Mouse (Mus musculus): ENCODE measurements around the gene Stxbp4. TPM values are rescaled to one million over a fixed set of nuclear protein-coding genes. Genes with fewer than 3 reads are reported as not detected.

Stxbp4 gene
- polyA plus RNA-seq, 1 experiment, result 3.4 TPM

DNA sequence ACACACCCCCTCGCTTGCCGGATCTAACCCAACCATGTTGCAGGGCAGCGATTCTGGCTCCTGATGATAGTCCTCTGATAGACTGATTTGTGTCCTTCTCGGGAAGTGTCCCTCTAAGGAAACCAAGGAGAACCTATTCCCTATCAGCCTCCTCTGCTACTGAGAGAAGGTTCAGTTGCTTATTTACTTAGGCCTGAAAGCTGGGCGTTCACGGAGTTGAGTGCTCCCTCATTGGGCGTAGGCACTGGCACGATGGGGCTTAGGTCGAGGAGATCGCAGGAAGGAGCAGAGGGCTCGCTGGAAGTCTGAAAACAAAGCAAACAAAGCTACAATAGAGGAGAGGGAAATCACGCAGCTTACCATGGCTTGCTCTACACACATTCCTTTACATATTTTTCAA is 19.6 kb upstream of the Stxbp4 start:
- WGBS, result 57% methylated on average over 12 of the region's 12 CpGs
- TF ChIP-seq POLR2A (IDR thresholded peaks at IDR 0.05; ENCODE audit: borderline replicate concordance, extremely low read depth, low read depth, low read length) (no peak), CTCF (IDR thresholded peaks at IDR 0.05; ENCODE audit: insufficient read depth, low read length) (no peak)

DNA sequence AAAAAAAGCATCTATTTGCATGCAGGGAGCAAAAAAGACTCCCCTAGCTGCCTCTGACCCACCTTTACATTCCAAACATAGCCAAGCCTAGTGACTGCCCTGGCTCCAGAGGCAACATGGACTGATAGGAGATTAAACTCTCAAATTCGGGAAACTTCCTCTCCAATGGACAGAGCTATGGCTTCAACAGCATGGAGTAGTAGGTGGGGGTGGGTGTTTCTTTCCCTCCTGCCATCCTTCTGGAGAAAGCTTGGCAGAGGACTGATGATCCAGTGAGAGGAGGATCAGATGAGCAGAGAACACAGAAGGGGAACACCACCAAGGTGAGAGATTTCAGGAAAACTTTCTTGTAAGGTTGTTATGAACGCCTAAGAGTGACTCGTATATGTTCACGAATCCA is 14.7 kb upstream of the Stxbp4 start:
- no peak for DNase-seq
- WGBS, result 91% methylated on average over 4 of the region's 4 CpGs
- Histone ChIP-seq H3K4me3 (replicated peaks; ENCODE audit: extremely low read depth, low read depth, low read length) (no peak overlapping the region), H3K4me1 (ENCODE audit: control insufficient read depth, insufficient read depth, low read length) (no peaks in the 10 kb centered on the region)
- TF ChIP-seq POLR2A (IDR thresholded peaks at IDR 0.05; ENCODE audit: borderline replicate concordance, extremely low read depth, low read depth, low read length) (no peak), CTCF (IDR thresholded peaks at IDR 0.05; ENCODE audit: insufficient read depth, low read length) (no peak)

More for the DNA sequence above, 19.6 kb upstream of the Stxbp4 start:
- H3K4me1 ChIP-seq (ENCODE audit: control insufficient read depth, insufficient read depth, low read length), result no peaks in the 10 kb centered on the region
- H3K4me3 ChIP-seq (replicated peaks; ENCODE audit: extremely low read depth, low read depth, low read length), result no peak overlapping the region
- DNase-seq, result peak; percentile 24

DNA sequence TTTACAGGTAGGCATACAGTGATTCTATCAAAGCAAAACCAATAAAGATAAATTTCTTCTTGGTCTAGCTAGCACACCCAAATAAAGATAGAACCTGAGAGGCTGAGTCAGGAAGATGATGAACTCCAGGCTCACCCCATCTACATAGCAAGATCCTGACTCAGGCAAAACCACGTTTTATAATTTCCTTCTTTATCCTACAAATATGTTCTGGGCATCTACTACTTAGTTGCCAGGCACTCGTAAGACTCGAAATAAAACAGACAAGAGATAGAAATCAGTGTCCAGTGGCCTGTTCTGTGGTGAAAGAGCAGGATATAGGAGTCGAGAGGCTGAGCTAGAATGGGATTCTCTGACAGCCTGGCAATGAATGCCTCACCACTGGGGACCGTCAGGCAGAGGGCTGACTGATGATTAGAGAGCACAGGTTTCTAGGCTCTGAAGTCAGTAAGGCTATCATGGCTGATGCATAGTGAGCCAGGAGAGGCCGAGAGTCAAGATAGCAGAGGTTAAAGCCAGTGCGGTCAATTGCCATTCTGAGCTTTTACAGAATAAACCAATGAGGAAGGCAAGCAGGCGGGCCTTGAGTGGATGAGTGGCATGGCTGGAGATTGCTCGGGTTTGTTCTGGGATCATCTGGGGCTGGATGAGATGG is 12.5 kb upstream of the Stxbp4 start:
- 78% methylated on average over 9 of the region's 9 CpGs for WGBS
- no peak for DNase-seq
- H3K4me3 ChIP-seq (replicated peaks; ENCODE audit: extremely low read depth, low read depth, low read length), result no peak overlapping the region
- H3K4me1 ChIP-seq (ENCODE audit: control insufficient read depth, insufficient read depth, low read length), result no peaks in the 10 kb centered on the region
- TF ChIP-seq CTCF (IDR thresholded peaks at IDR 0.05; ENCODE audit: insufficient read depth, low read length) (no peak), POLR2A (IDR thresholded peaks at IDR 0.05; ENCODE audit: borderline replicate concordance, extremely low read depth, low read depth, low read length) (no peak)

DNA sequence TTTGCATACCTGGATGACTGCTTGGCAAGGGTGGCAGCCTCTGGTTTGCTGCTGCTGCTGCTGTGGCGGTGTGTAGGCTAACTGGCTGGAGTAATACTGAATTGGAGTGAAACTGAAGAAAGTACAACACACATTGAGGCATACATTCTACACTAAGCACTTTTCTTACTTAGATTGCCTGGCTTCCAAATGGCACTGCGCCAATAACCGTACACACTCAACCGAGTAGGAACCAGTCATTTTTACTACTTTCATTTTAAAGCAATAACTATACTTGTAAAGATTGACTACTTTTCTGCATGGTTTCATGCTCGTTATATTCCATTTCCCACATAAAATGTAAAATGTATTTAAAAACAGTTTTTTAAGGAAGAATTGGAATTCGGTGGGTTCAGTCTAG is 11.9 kb upstream of the Stxbp4 start:
- DNase-seq, result no peak
- TF ChIP-seq POLR2A (IDR thresholded peaks at IDR 0.05; ENCODE audit: borderline replicate concordance, extremely low read depth, low read depth, low read length) (no peak), CTCF (IDR thresholded peaks at IDR 0.05; ENCODE audit: insufficient read depth, low read length) (no peak)
- H3K4me3 ChIP-seq (replicated peaks; ENCODE audit: extremely low read depth, low read depth, low read length), result no peak overlapping the region
- 73% methylated on average over 6 of the region's 6 CpGs for WGBS
- no peaks in the 10 kb centered on the region for H3K4me1 ChIP-seq (ENCODE audit: control insufficient read depth, insufficient read depth, low read length)

- Histone ChIP-seq H3K4me1 (ENCODE audit: control insufficient read depth, insufficient read depth, low read length) (peaks cover 6% of the 10 kb centered on the region), H3K4me3 (replicated peaks; ENCODE audit: extremely low read depth, low read depth, low read length) (peak overlapping the region; percentile 69)
- TF ChIP-seq CTCF (IDR thresholded peaks at IDR 0.05; ENCODE audit: insufficient read depth, low read length), result no peak
- no peak for TF ChIP-seq POLR2A (IDR thresholded peaks at IDR 0.05; ENCODE audit: borderline replicate concordance, extremely low read depth, low read depth, low read length)
- DNase-seq, result no peak
- WGBS, result 2% methylated on average over 54 of the region's 54 CpGs
These were observed 487 bp upstream of the Stxbp4 start for GRCm38 (mm10) chr11:90638312-90638830.

GRCm38 (mm10) chr11:90634661-90635060 is 3.2 kb downstream of the Stxbp4 start:
- DNase-seq, result no peak
- Histone ChIP-seq H3K4me1 (ENCODE audit: control insufficient read depth, insufficient read depth, low read length) (peaks cover 6% of the 10 kb centered on the region), H3K4me3 (replicated peaks; ENCODE audit: extremely low read depth, low read depth, low read length) (no peak overlapping the region)
- no peak for TF ChIP-seq POLR2A (IDR thresholded peaks at IDR 0.05; ENCODE audit: borderline replicate concordance, extremely low read depth, low read depth, low read length)
- no peak for TF ChIP-seq CTCF (IDR thresholded peaks at IDR 0.05; ENCODE audit: insufficient read depth, low read length)
- whole genome bisulfite sequencing, result 81% methylated on average over 3 of the region's 3 CpGs

GRCm38 (mm10) chr11:90632480-90632879 is 5.4 kb downstream of the Stxbp4 start:
- no peak overlapping the region for H3K4me3 ChIP-seq (replicated peaks; ENCODE audit: extremely low read depth, low read depth, low read length)
- no peak for DNase-seq
- WGBS, result 75% methylated on average over 2 of the region's 2 CpGs
- H3K4me1 ChIP-seq (ENCODE audit: control insufficient read depth, insufficient read depth, low read length), result no peaks in the 10 kb centered on the region
- no peak for TF ChIP-seq POLR2A (IDR thresholded peaks at IDR 0.05; ENCODE audit: borderline replicate concordance, extremely low read depth, low read depth, low read length)
- TF ChIP-seq CTCF (IDR thresholded peaks at IDR 0.05; ENCODE audit: insufficient read depth, low read length), result no peak

DNA sequence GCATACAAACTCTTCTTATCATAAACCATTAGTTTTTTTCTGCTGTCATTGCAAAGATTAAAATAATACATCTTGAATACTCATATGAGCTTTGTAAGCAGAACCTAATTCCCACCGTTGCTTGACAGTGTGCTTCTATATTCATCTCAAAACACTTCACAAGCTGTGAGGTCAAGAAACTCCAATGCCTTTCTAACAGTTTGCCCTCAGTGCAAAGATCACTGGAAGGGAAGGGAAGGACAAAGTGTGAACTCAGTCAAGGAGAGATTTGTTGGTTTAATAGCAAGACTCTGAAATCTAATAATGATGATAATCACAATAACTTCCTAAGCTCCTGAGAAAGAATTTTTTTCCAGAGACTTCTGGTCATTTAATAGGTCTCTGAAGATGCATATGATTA is 10.1 kb downstream of the Stxbp4 start:
- no peak for DNase-seq
- peaks cover 2% of the 10 kb centered on the region; the same call in 1 of the 2 replicates for H3K4me1 ChIP-seq (ENCODE audit: control insufficient read depth, insufficient read depth, low read length)
- WGBS, result 52% methylated on average over 1 of the region's 1 CpGs
- H3K4me3 ChIP-seq (replicated peaks; ENCODE audit: extremely low read depth, low read depth, low read length), result no peak overlapping the region
- TF ChIP-seq CTCF (IDR thresholded peaks at IDR 0.05; ENCODE audit: insufficient read depth, low read length) (no peak), POLR2A (IDR thresholded peaks at IDR 0.05; ENCODE audit: borderline replicate concordance, extremely low read depth, low read depth, low read length) (no peak)

DNA sequence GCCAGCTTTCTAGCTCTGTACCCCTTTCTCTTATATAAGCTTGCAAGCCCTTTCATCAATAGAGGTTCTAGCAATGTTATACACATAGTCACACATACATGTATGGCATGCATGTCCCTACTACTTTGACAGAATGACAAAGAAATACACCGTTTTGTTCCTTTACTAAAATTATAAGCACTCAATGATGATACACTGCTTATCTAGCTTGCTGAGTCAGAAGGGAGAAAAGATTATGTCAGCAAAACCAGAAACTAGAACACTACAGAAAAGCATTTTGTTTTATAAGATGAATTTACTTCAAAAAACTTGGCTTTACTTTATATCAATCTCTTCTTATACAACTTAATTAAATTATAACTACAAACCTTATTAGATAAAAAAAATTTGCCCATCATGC is 12.7 kb downstream of the Stxbp4 start:
- peaks cover 2% of the 10 kb centered on the region; the same call in 1 of the 2 replicates for H3K4me1 ChIP-seq (ENCODE audit: control insufficient read depth, insufficient read depth, low read length)
- TF ChIP-seq CTCF (IDR thresholded peaks at IDR 0.05; ENCODE audit: insufficient read depth, low read length), result no peak
- TF ChIP-seq POLR2A (IDR thresholded peaks at IDR 0.05; ENCODE audit: borderline replicate concordance, extremely low read depth, low read depth, low read length), result no peak
- WGBS, result 77% methylated on average over 1 of the region's 1 CpGs
- H3K4me3 ChIP-seq (replicated peaks; ENCODE audit: extremely low read depth, low read depth, low read length), result no peak overlapping the region
- DNase-seq, result no peak

DNA sequence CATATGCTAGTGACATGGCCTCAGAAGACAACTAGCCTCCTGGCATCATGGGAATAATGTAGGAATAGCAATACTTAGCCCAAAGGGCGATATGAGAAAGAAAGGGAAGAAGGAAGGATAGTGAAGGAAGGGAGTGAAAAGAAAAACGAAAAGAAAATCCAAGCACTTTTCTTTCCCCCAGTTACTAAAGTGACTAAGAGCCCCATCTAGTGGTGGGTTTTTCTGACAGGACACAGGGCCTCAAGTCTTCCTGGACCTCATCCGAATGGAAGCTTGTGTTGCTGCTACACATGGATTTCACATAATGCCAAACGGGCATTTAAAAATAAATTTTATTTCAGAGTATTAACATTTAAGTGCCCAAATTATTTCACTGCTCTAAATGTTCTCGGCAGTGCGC is 14.4 kb downstream of the Stxbp4 start:
- TF ChIP-seq POLR2A (IDR thresholded peaks at IDR 0.05; ENCODE audit: borderline replicate concordance, extremely low read depth, low read depth, low read length) (no peak), CTCF (IDR thresholded peaks at IDR 0.05; ENCODE audit: insufficient read depth, low read length) (peak; percentile 32)
- WGBS, result 41% methylated on average over 6 of the region's 6 CpGs
- Histone ChIP-seq H3K4me3 (replicated peaks; ENCODE audit: extremely low read depth, low read depth, low read length) (no peak overlapping the region), H3K4me1 (ENCODE audit: control insufficient read depth, insufficient read depth, low read length) (peaks cover 4% of the 10 kb centered on the region; the same call in 1 of the 2 replicates)
- no peak for DNase-seq

All from lung, adult 2 months (tissue).